Mouse (Mus musculus): Measurements from ENCODE around the gene Ephb1. TPM values are rescaled to one million over a fixed set of nuclear protein-coding genes. Genes with fewer than 3 reads are reported as not detected.
A peak's percentile ranks its signal among the peaks of the same experiment; 100 is the strongest.

Ephb1 gene
- polyA plus RNA-seq, 1 experiment from 2014 or later = 0.87 TPM

GRCm38 (mm10) chr9:102272731-102273468, 81.6 kb downstream of the Ephb1 start:
- no peak overlapping the region for H3K27ac ChIP-seq (ENCODE audit: low read length)
- ATAC-seq (no peak), DNase-seq (ENCODE audit: low spot score) (no peak)
- no peaks in the 10 kb centered on the region; the same call in 1 of the 2 replicates for H3K4me1 ChIP-seq (ENCODE audit: insufficient read depth, low read depth, low read length)
- H3K4me2 ChIP-seq (replicated peaks; ENCODE audit: low read depth, low read length) = no peak overlapping the region
- no peaks in the 10 kb centered on the region for H3K9me3 ChIP-seq (ENCODE audit: low read length)
- H3K36me3 ChIP-seq (ENCODE audit: insufficient read depth, low read length) = no peaks in the 10 kb centered on the region
- no peak overlapping the region for H3K9ac ChIP-seq (replicated peaks; ENCODE audit: low read depth)
- WGBS = 64% methylated on average over 5 of the region's 5 CpGs
- H3K27me3 ChIP-seq (replicated peaks; ENCODE audit: insufficient read depth, low read length) = no peaks in the 10 kb centered on the region
- no peak overlapping the region for H3K4me3 ChIP-seq (ENCODE audit: low read depth, low read length)
- TF ChIP-seq EP300 (IDR thresholded peaks at IDR 0.05) (no peak), CTCF (IDR thresholded peaks at IDR 0.05) (no peak)

GRCm38 (mm10) chr9:102270496-102270895, 84.0 kb downstream of the Ephb1 start:
- no peak overlapping the region for H3K27ac ChIP-seq (ENCODE audit: low read length)
- ATAC-seq (no peak), DNase-seq (ENCODE audit: low spot score) (no peak)
- no peak overlapping the region for H3K4me3 ChIP-seq (ENCODE audit: low read depth, low read length)
- TF ChIP-seq CTCF (IDR thresholded peaks at IDR 0.05) (no peak), EP300 (IDR thresholded peaks at IDR 0.05) (no peak)
- H3K9me3 ChIP-seq (ENCODE audit: low read length) = no peaks in the 10 kb centered on the region
- no peaks in the 10 kb centered on the region for H3K36me3 ChIP-seq (ENCODE audit: insufficient read depth, low read length)
- no peaks in the 10 kb centered on the region for H3K27me3 ChIP-seq (replicated peaks; ENCODE audit: insufficient read depth, low read length)
- H3K4me1 ChIP-seq (ENCODE audit: insufficient read depth, low read depth, low read length) = no peaks in the 10 kb centered on the region; the same call in 1 of the 2 replicates
- no peak overlapping the region for H3K9ac ChIP-seq (replicated peaks; ENCODE audit: low read depth)
- H3K4me2 ChIP-seq (replicated peaks; ENCODE audit: low read depth, low read length) = no peak overlapping the region
- 52% methylated on average over 5 of the region's 5 CpGs for WGBS

- no peaks in the 10 kb centered on the region for H3K9me3 ChIP-seq (ENCODE audit: low read length)
- H3K4me2 ChIP-seq (replicated peaks; ENCODE audit: low read depth, low read length) = peak overlapping the region; percentile 55
These were observed 87.0 kb downstream of the Ephb1 start for GRCm38 (mm10) chr9:102267311-102268027.

GRCm38 (mm10) chr9:102263760-102264159, 90.7 kb downstream of the Ephb1 start:
- no peaks in the 10 kb centered on the region for H3K27me3 ChIP-seq (replicated peaks; ENCODE audit: insufficient read depth, low read length)
- no peak for DNase-seq (ENCODE audit: low spot score)
- H3K27ac ChIP-seq (ENCODE audit: low read length) = no peak overlapping the region
- H3K36me3 ChIP-seq (ENCODE audit: insufficient read depth, low read length) = no peaks in the 10 kb centered on the region
- H3K4me2 ChIP-seq (replicated peaks; ENCODE audit: low read depth, low read length) = no peak overlapping the region
- no peak overlapping the region for H3K9ac ChIP-seq (replicated peaks; ENCODE audit: low read depth)
- no peaks in the 10 kb centered on the region; the same call in 1 of the 2 replicates for H3K4me1 ChIP-seq (ENCODE audit: insufficient read depth, low read depth, low read length)
- no peak overlapping the region for H3K4me3 ChIP-seq (ENCODE audit: low read depth, low read length)
- H3K9me3 ChIP-seq (ENCODE audit: low read length) = no peaks in the 10 kb centered on the region
- TF ChIP-seq EP300 (IDR thresholded peaks at IDR 0.05) (no peak), CTCF (IDR thresholded peaks at IDR 0.05) (no peak)
- WGBS = 58% methylated on average over 7 of the region's 7 CpGs
- no peak for ATAC-seq

More at GRCm38 (mm10) chr9:102267311-102268027, 87.0 kb downstream of the Ephb1 start:
- peak overlapping the region; percentile 24 for H3K4me3 ChIP-seq (ENCODE audit: low read depth, low read length)
- H3K27ac ChIP-seq (ENCODE audit: low read length) = no peak overlapping the region
- DNase-seq (ENCODE audit: low spot score) (peak; percentile 49), ATAC-seq (no peak)
- no peaks in the 10 kb centered on the region for H3K36me3 ChIP-seq (ENCODE audit: insufficient read depth, low read length)
- H3K27me3 ChIP-seq (replicated peaks; ENCODE audit: insufficient read depth, low read length) = no peaks in the 10 kb centered on the region
- TF ChIP-seq CTCF (IDR thresholded peaks at IDR 0.05) (peak; percentile 46), EP300 (IDR thresholded peaks at IDR 0.05) (no peak)
- H3K9ac ChIP-seq (replicated peaks; ENCODE audit: low read depth) = 0 out of 2 replicates have a peak overlapping the region, but pooled peaks have one; percentile 19
- 2% methylated on average over 18 of the region's 18 CpGs for WGBS
- no peaks in the 10 kb centered on the region; the same call in 1 of the 2 replicates for H3K4me1 ChIP-seq (ENCODE audit: insufficient read depth, low read depth, low read length)

GRCm38 (mm10) chr9:102262100-102262501, 92.4 kb downstream of the Ephb1 start:
- no peaks in the 10 kb centered on the region for H3K4me1 ChIP-seq (ENCODE audit: insufficient read depth, low read depth, low read length)
- H3K36me3 ChIP-seq (ENCODE audit: insufficient read depth, low read length) = no peaks in the 10 kb centered on the region
- no peak overlapping the region for H3K4me3 ChIP-seq (ENCODE audit: low read depth, low read length)
- no peak overlapping the region for H3K4me2 ChIP-seq (replicated peaks; ENCODE audit: low read depth, low read length)
- no peaks in the 10 kb centered on the region for H3K27me3 ChIP-seq (replicated peaks; ENCODE audit: insufficient read depth, low read length)
- DNase-seq (ENCODE audit: low spot score) (no peak), ATAC-seq (no peak)
- TF ChIP-seq EP300 (IDR thresholded peaks at IDR 0.05) (no peak), CTCF (IDR thresholded peaks at IDR 0.05) (no peak)
- 20% methylated on average over 4 of the region's 4 CpGs for WGBS
- no peak overlapping the region for H3K9ac ChIP-seq (replicated peaks; ENCODE audit: low read depth)
- no peak overlapping the region for H3K27ac ChIP-seq (ENCODE audit: low read length)
- no peaks in the 10 kb centered on the region for H3K9me3 ChIP-seq (ENCODE audit: low read length)

GRCm38 (mm10) chr9:102261511-102261910, 93.0 kb downstream of the Ephb1 start:
- DNase-seq (ENCODE audit: low spot score) (no peak), ATAC-seq (no peak)
- H3K27ac ChIP-seq (ENCODE audit: low read length) = no peak overlapping the region
- no peak overlapping the region for H3K4me2 ChIP-seq (replicated peaks; ENCODE audit: low read depth, low read length)
- H3K4me1 ChIP-seq (ENCODE audit: insufficient read depth, low read depth, low read length) = no peaks in the 10 kb centered on the region
- no peaks in the 10 kb centered on the region for H3K9me3 ChIP-seq (ENCODE audit: low read length)
- no peak overlapping the region for H3K9ac ChIP-seq (replicated peaks; ENCODE audit: low read depth)
- TF ChIP-seq CTCF (IDR thresholded peaks at IDR 0.05) (no peak), EP300 (IDR thresholded peaks at IDR 0.05) (no peak)
- H3K36me3 ChIP-seq (ENCODE audit: insufficient read depth, low read length) = no peaks in the 10 kb centered on the region
- WGBS = 16% methylated on average over 9 of the region's 9 CpGs
- no peaks in the 10 kb centered on the region for H3K27me3 ChIP-seq (replicated peaks; ENCODE audit: insufficient read depth, low read length)
- no peak overlapping the region for H3K4me3 ChIP-seq (ENCODE audit: low read depth, low read length)
